Mouse (Mus musculus) stomach, embryonic 15.5 days (tissue): Measurements from ENCODE around the gene Tspan9. TPM values are rescaled to one million over a fixed set of nuclear protein-coding genes. Genes with fewer than 3 reads are reported as not detected.
A peak's percentile ranks its signal among the peaks of the same experiment; 100 is the strongest.

ENCODE experiments used
- ATAC-seq: fragments of 200-750 bp; cut with Nextera tagmentation; 2 replicates; pipeline ENCODE4 v1.8.0; 2017; ENCODE audit warnings: low read depth, moderate number of reproducible peaks, moderate TSS enrichment; ENCODE audit not compliant: insufficient read depth, low FRiP score
- H3K27ac ChIP-seq: fragments of 300-500 bp; sonication (generic); 2 replicates; pipeline ENCODE4 v1.5.1; 2015; ENCODE audit warnings: mild to moderate bottlenecking, inconsistent platforms
- H3K27me3 ChIP-seq: fragments of 300-500 bp; sonication (generic); replicated peaks from 2 replicates; pipeline ENCODE4 v1.6.1; 2015; ENCODE audit warnings: inconsistent platforms
- H3K36me3 ChIP-seq: fragments of 300-500 bp; sonication (generic); 2 replicates; pipeline ENCODE4 v1.6.1; 2015; ENCODE audit warnings: inconsistent platforms
- H3K4me1 ChIP-seq: fragments of 300-500 bp; sonication (generic); 2 replicates; pipeline ENCODE4 v1.6.1; 2015; ENCODE audit warnings: inconsistent platforms
- H3K4me2 ChIP-seq: fragments of 300-500 bp; sonication (generic); 2 replicates; pipeline ENCODE4 v1.6.1; 2015; ENCODE audit warnings: mild to moderate bottlenecking, inconsistent platforms
- H3K4me3 ChIP-seq: fragments of 300-500 bp; sonication (generic); replicated peaks from 2 replicates; pipeline ENCODE4 v1.5.1; 2015; ENCODE audit warnings: inconsistent platforms
- H3K9ac ChIP-seq: fragments of 300-500 bp; sonication (generic); 2 replicates; pipeline ENCODE4 v1.6.1; 2015; ENCODE audit warnings: inconsistent platforms
- H3K9me3 ChIP-seq: fragments of 300-500 bp; sonication (generic); 2 replicates; pipeline ENCODE4 v1.6.1; 2016; ENCODE audit warnings: inconsistent platforms
- WGBS: fragments of 180-500 bp; shearing (Covaris S2); methylation state at CpG from one replicate; pipeline ENCODE4 v1.1.7; 2015; 5-methylcytosine and 5-hydroxymethylcytosine counted together
- polyA plus RNA-seq: library from polyadenylated mRNA; unstranded; fragments of >200 nt; fragmentation: Nextera tagmentation; extraction: Ambion mirVana; gene quantifications from 2 replicates; pipeline ENCODE4 v1.2.1, GENCODE M21; 2015

Tspan9 gene
- polyA plus RNA-seq, 1 experiment from 2014 or later: 123 TPM

DNA sequence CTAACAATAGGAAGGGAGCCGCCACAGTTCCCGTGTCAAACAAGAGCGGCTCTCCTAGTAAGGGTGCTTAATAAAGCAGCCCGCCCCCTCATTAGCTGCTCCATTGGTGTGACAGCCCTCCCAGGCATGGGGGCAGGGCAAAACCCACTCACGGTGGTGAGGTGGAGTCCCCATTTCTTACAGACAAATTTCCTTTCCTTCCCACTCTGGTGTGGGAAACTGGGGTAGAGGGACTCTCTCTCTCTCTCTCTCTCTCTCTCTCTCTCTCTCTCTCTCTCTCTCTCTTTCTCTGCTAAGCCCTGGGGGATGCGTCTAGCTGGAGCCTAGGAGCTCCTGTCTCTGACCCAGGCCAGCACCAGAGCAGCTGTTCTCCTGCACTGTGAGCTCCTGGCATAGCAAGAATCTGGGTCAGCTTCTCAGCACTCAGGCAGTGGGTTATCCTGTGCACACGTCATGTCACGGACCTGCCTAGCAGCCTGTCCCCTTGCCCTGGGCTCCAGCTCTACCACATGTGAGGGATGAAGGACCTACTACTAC, 122.8 kb downstream of the Tspan9 start:
- no peak overlapping the region for H3K9ac ChIP-seq
- no peak for ATAC-seq

DNA sequence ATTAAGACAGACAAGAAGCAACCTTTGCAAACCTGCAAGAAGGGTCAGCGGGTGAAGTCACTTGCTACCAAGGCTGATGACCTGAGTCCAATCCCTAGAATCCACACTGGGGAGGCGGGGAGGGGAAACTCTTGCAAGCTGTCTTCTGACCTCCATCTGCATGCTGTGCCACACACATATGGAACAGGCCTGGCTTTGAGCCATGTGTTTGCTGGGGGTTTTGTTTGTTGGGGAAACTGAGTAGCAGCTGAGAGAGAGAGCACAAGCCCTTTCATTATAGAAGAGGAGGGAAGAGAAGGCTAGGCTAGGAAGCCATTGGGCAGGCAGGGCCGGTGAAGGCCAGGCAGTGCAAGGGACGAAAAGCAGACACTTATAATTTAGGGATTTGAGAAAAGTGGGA, 123.3 kb downstream of the Tspan9 start:
- Histone ChIP-seq H3K36me3 (no peaks in the 10 kb centered on the region), H3K9me3 (no peaks in the 10 kb centered on the region), H3K27me3 (no peaks in the 10 kb centered on the region), H3K27ac (no peak overlapping the region), H3K4me3 (no peak overlapping the region), H3K4me1 (peaks cover 25% of the 10 kb centered on the region), H3K4me2 (no peak overlapping the region), H3K9ac (no peak overlapping the region)
- no peak for ATAC-seq
- WGBS: 70% methylated on average over 4 of the region's 4 CpGs

More for the DNA sequence above, 122.8 kb downstream of the Tspan9 start:
- Histone ChIP-seq H3K4me2 (no peak overlapping the region), H3K27ac (peak overlapping the region; percentile 60), H3K36me3 (no peaks in the 10 kb centered on the region), H3K27me3 (no peaks in the 10 kb centered on the region), H3K9me3 (no peaks in the 10 kb centered on the region), H3K4me1 (peaks cover 25% of the 10 kb centered on the region), H3K4me3 (no peak overlapping the region)
- 57% methylated on average over 8 of the region's 8 CpGs for WGBS

- 72% methylated on average over 7 of the region's 7 CpGs for WGBS
- Histone ChIP-seq H3K4me2 (no peak overlapping the region), H3K27me3 (no peaks in the 10 kb centered on the region), H3K4me3 (no peak overlapping the region), H3K9ac (no peak overlapping the region), H3K9me3 (no peaks in the 10 kb centered on the region), H3K27ac (no peak overlapping the region), H3K36me3 (no peaks in the 10 kb centered on the region), H3K4me1 (peaks cover 25% of the 10 kb centered on the region)
- ATAC-seq: no peak; the same call in 1 of the 2 replicates
Observed at GRCm38 (mm10) chr6:128019119-128019518, 124.3 kb downstream of the Tspan9 start.

DNA sequence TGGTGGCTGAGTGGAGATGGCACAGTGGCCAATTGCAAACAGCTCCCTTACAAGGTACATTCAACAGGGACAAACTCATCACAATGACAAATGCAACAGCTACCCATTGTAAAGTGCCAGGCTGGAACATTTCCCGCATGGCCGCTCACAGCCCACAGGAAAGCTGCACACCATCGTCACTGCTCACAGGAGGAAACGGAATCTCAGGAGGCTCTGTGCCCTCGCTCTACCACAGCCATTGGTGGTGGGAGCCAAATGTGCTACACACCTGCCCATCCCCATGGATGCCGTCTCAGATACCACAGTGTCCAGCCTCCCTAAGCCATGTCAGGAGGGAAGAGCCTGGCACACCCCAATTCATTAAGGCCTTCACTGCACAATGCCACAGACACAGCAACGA, 128.1 kb downstream of the Tspan9 start:
- H3K4me3 ChIP-seq: no peak overlapping the region
- peaks cover 18% of the 10 kb centered on the region for H3K4me1 ChIP-seq
- H3K36me3 ChIP-seq: no peaks in the 10 kb centered on the region
- H3K27me3 ChIP-seq: no peaks in the 10 kb centered on the region
- no peak overlapping the region for H3K4me2 ChIP-seq
- ATAC-seq: no peak
- 84% methylated on average over 7 of the region's 7 CpGs for WGBS
- H3K27ac ChIP-seq: no peak overlapping the region
- no peak overlapping the region for H3K9ac ChIP-seq
- H3K9me3 ChIP-seq: no peaks in the 10 kb centered on the region

DNA sequence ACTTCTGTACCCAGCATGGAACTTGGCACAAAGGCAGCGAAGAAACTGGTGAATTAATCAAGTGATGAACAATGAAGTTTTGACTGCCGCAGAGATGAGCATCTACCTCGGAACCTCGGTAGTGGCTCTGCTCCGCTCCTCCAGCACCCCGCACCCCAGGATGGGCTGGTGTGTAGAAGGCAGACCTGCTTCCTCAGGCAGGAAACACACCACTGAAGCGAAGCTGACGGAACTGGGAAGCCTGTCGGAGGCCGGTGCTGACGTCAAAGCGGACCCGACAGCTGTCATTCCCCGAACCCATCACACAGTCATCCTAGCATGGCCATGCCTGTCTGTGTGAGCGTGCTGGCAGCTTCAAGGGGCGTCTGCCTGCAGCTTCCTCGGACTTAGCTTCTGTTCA, 131.6 kb downstream of the Tspan9 start:
- H3K4me1 ChIP-seq: peaks cover 35% of the 10 kb centered on the region
- no peak overlapping the region for H3K4me2 ChIP-seq
- no peaks in the 10 kb centered on the region for H3K9me3 ChIP-seq
- ATAC-seq: no peak
- H3K36me3 ChIP-seq: no peaks in the 10 kb centered on the region
- H3K27ac ChIP-seq: peak overlapping the region; percentile 74; the same call in 1 of the 2 replicates
- 74% methylated on average over 17 of the region's 17 CpGs for WGBS
- no peak overlapping the region for H3K4me3 ChIP-seq
- H3K9ac ChIP-seq: no peak overlapping the region
- H3K27me3 ChIP-seq: no peaks in the 10 kb centered on the region

GRCm38 (mm10) chr6:128011071-128011477, 132.3 kb downstream of the Tspan9 start:
- H3K4me3 ChIP-seq: no peak overlapping the region
- peak overlapping the region; percentile 74 for H3K27ac ChIP-seq
- no peak overlapping the region; the same call in 1 of the 2 replicates for H3K9ac ChIP-seq
- H3K36me3 ChIP-seq: no peaks in the 10 kb centered on the region
- H3K9me3 ChIP-seq: no peaks in the 10 kb centered on the region
- no peaks in the 10 kb centered on the region for H3K27me3 ChIP-seq
- H3K4me1 ChIP-seq: peaks cover 39% of the 10 kb centered on the region
- WGBS: 69% methylated on average over 13 of the region's 13 CpGs
- peak; percentile 8; the same call in 1 of the 2 replicates for ATAC-seq
- H3K4me2 ChIP-seq: no peak overlapping the region

- WGBS: 55% methylated on average over 11 of the region's 11 CpGs
- no peaks in the 10 kb centered on the region for H3K27me3 ChIP-seq
- peaks cover 40% of the 10 kb centered on the region for H3K4me1 ChIP-seq
- H3K36me3 ChIP-seq: no peaks in the 10 kb centered on the region
- peak overlapping the region; percentile 74 for H3K27ac ChIP-seq
- H3K9ac ChIP-seq: no peak overlapping the region; the same call in 1 of the 2 replicates
- no peaks in the 10 kb centered on the region for H3K9me3 ChIP-seq
- no peak overlapping the region for H3K4me3 ChIP-seq
- ATAC-seq: peak; percentile 33; the same call in 1 of the 2 replicates
- no peak overlapping the region for H3K4me2 ChIP-seq
Observed at GRCm38 (mm10) chr6:128010135-128010971, 133.0 kb downstream of the Tspan9 start.

GRCm38 (mm10) chr6:128007982-128008562, 135.3 kb downstream of the Tspan9 start:
- H3K36me3 ChIP-seq: no peaks in the 10 kb centered on the region
- no peak overlapping the region for H3K4me2 ChIP-seq
- H3K4me1 ChIP-seq: peaks cover 60% of the 10 kb centered on the region
- H3K4me3 ChIP-seq: no peak overlapping the region
- H3K9ac ChIP-seq: no peak overlapping the region
- 0 out of 2 replicates have a peak overlapping the region, but pooled peaks have one; percentile 48 for H3K27ac ChIP-seq
- 56% methylated on average over 5 of the region's 5 CpGs for WGBS
- no peak for ATAC-seq
- no peaks in the 10 kb centered on the region for H3K9me3 ChIP-seq
- H3K27me3 ChIP-seq: no peaks in the 10 kb centered on the region

DNA sequence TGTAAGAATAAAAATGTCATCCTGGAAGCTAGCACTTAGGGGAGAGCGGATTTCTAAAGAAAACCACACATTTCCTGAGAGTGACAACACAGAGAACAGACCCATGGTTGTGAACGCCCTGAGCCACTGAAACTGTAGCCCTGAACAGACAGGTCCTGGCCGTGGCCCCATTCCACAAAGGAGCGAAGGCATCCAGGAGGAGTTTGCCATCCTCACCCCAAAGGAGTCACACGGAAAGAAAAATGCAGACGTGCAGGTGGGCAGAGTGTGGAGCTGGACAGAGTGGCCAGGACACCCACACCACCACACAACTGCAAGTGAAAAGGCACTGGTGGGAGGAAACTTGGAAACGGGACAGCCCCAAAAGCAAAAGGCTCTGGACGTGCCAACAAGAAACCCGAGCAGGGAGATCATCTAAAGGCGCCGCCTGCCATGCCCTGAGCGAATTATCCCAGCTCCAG, 136.1 kb downstream of the Tspan9 start:
- peaks cover 67% of the 10 kb centered on the region for H3K4me1 ChIP-seq
- 0 out of 2 replicates have a peak overlapping the region, but pooled peaks have one; percentile 48 for H3K27ac ChIP-seq

DNA sequence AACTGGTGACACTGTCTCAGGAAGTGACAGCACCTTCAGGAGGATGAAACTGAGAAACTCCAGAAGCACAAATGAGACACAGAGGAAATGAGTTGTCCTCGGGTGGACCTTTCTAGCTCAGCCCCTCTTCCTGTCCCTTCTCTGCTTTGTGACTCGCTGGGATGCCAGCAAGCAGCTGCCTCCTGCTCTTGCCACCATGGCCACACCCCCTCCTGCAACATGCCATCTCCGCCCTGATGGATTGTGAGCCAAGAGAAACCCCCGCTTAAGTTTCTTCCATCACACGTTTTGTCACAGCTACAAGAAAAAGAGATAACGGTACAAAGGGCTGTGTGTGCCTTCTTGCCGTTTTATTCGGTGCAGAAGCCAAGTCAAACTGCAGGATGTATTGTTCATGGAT, 137.2 kb downstream of the Tspan9 start:
- peaks cover 64% of the 10 kb centered on the region for H3K4me1 ChIP-seq
- no peak overlapping the region for H3K4me3 ChIP-seq
- no peak overlapping the region for H3K9ac ChIP-seq
- whole genome bisulfite sequencing: 37% methylated on average over 8 of the region's 8 CpGs
- H3K27ac ChIP-seq: no peak overlapping the region
- no peaks in the 10 kb centered on the region for H3K36me3 ChIP-seq
- no peak for ATAC-seq
- no peaks in the 10 kb centered on the region for H3K9me3 ChIP-seq
- no peak overlapping the region for H3K4me2 ChIP-seq
- H3K27me3 ChIP-seq: no peaks in the 10 kb centered on the region

More for the DNA sequence above, 136.1 kb downstream of the Tspan9 start:
- H3K27me3 ChIP-seq: no peaks in the 10 kb centered on the region
- no peak overlapping the region for H3K9ac ChIP-seq
- H3K36me3 ChIP-seq: no peaks in the 10 kb centered on the region
- H3K9me3 ChIP-seq: no peaks in the 10 kb centered on the region
- no peak overlapping the region for H3K4me3 ChIP-seq
- no peak overlapping the region for H3K4me2 ChIP-seq
- WGBS: 78% methylated on average over 12 of the region's 12 CpGs
- no peak for ATAC-seq

DNA sequence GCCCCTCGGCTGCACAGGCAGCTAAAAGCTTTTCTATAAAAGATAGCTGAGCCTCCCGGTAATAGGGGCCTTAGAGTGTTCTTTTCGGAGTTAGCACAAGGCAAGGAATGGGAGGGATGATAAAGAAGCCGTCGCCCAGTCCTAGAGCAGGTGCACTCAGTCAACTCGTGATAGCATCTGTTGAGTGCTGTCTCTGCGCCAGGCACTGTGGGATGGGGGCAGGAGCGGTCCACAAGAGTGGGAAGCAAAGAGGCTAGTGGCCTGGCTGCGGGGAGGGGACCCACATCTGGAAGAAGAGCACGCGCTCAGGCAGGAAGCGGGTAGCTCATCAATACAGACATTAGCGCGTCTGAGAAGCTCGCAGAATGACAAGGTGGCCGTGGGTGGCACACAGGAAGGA, 138.8 kb downstream of the Tspan9 start:
- Histone ChIP-seq H3K9me3 (no peaks in the 10 kb centered on the region), H3K36me3 (no peaks in the 10 kb centered on the region), H3K9ac (no peak overlapping the region), H3K4me1 (peaks cover 48% of the 10 kb centered on the region), H3K4me3 (no peak overlapping the region), H3K27ac (peak overlapping the region; percentile 88), H3K4me2 (no peak overlapping the region), H3K27me3 (no peaks in the 10 kb centered on the region)
- peak; percentile 20; the same call in 1 of the 2 replicates for ATAC-seq
- 51% methylated on average over 16 of the region's 16 CpGs for WGBS

GRCm38 (mm10) chr6:128003542-128003941, 139.9 kb downstream of the Tspan9 start:
- Histone ChIP-seq H3K27ac (peak overlapping the region; percentile 88), H3K9ac (no peak overlapping the region; the same call in 1 of the 2 replicates), H3K4me3 (no peak overlapping the region), H3K27me3 (no peaks in the 10 kb centered on the region), H3K4me1 (peaks cover 41% of the 10 kb centered on the region), H3K4me2 (no peak overlapping the region), H3K9me3 (no peaks in the 10 kb centered on the region), H3K36me3 (no peaks in the 10 kb centered on the region)
- ATAC-seq: peak; percentile 16; the same call in 1 of the 2 replicates
- WGBS: 49% methylated on average over 5 of the region's 5 CpGs
